Mouse (Mus musculus): ENCODE measurements around the gene Klhl29.

DNA sequence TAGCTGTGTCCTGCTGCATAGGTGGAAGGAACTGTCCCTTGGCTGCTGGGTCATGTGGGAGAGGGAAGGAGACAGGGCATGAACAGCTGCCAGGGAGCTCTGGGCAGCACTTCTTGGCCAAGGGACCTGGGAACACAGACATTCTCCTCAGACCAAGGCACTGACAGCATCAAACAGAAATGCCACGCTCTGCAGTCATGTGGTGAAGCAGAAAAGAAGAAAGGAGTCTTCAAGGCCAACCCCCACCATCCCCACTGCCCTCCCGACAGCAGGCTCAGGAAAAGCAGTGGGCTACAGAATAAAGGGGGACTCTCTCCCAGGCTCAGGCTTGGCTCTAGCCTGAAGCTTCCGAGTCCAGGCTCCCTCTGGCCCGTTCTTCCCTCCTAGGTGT lies 130.3 kb downstream of the Klhl29 start:
- no peak for TF ChIP-seq CHD2 (IDR thresholded peaks at IDR 0.05; ENCODE audit: low read depth, low read length)
- no peak for TF ChIP-seq ZC3H11A (IDR thresholded peaks at IDR 0.05; ENCODE audit: borderline replicate concordance, low read depth, low read length)
- no peak for TF ChIP-seq ZNF384 (IDR thresholded peaks at IDR 0.05; ENCODE audit: low read depth, low read length)

Data from ES-E14 (cell line).